Mouse (Mus musculus) olfactory bulb, adult 2 months (tissue): Measurements from ENCODE around the gene Kirrel2.

Source experiments
- CTCF ChIP-seq: fragments of 200-500 bp; IDR thresholded peaks from 2 replicates; pipeline ENCODE4 v1.5.1; 2012; ENCODE audit warnings: low read depth, mild to moderate bottlenecking, low read length, moderate library complexity; ENCODE audit not compliant: insufficient read depth
- POLR2A ChIP-seq: fragments of 200-500 bp; IDR thresholded peaks from 2 replicates; pipeline ENCODE4 v1.6.1; 2012; ENCODE audit warnings: mild to moderate bottlenecking, low read depth, low read length, moderate library complexity; ENCODE audit not compliant: insufficient read depth

GRCm38 (mm10) chr7:30453327-30453726 is 4.2 kb downstream of the Kirrel2 start:
- TF ChIP-seq CTCF, result no peak
- no peak for TF ChIP-seq POLR2A
